Mouse (Mus musculus) midbrain, embryonic 13.5 days (tissue): ENCODE data around the gene Zfp971. TPM values are rescaled to one million over a fixed set of nuclear protein-coding genes. Genes with fewer than 3 reads are reported as not detected.
"Not testable (repeated sequence)": the region's sequence is repeated elsewhere in the genome, so short reads cannot be mapped to it uniquely, and the experiment has no call there.

ENCODE experiments used
- ATAC-seq: fragments of 200-750 bp; cut with Nextera tagmentation; 2 replicates; pipeline ENCODE4 v1.8.0; 2017; ENCODE audit warnings: mild to moderate bottlenecking, moderate TSS enrichment, moderate library complexity
- H3K27ac ChIP-seq: fragments of 300-500 bp; sonication (generic); 2 replicates; pipeline ENCODE4 v1.5.1; 2015; ENCODE audit warnings: inconsistent platforms, mild to moderate bottlenecking, moderate library complexity
- H3K27me3 ChIP-seq: fragments of 300-500 bp; sonication (generic); 2 replicates; pipeline ENCODE4 v1.6.1; 2015; ENCODE audit warnings: mild to moderate bottlenecking, inconsistent platforms
- H3K36me3 ChIP-seq: fragments of 300-500 bp; sonication (generic); 2 replicates; pipeline ENCODE4 v1.6.1; 2015; ENCODE audit warnings: mild to moderate bottlenecking, inconsistent platforms
- H3K4me1 ChIP-seq: fragments of 300-500 bp; sonication (generic); replicated peaks from 2 replicates; pipeline ENCODE4 v1.6.1; 2015; ENCODE audit warnings: inconsistent platforms
- H3K4me2 ChIP-seq: fragments of 300-500 bp; sonication (generic); replicated peaks from 2 replicates; pipeline ENCODE4 v1.6.1; 2015; ENCODE audit warnings: moderate library complexity, mild to moderate bottlenecking, inconsistent platforms
- H3K4me3 ChIP-seq: fragments of 300-500 bp; sonication (generic); replicated peaks from 2 replicates; pipeline ENCODE4 v1.5.1; 2015; ENCODE audit warnings: mild to moderate bottlenecking, inconsistent platforms
- H3K9ac ChIP-seq: fragments of 300-500 bp; sonication (generic); replicated peaks from 2 replicates; pipeline ENCODE4 v1.6.1; 2015; ENCODE audit warnings: mild to moderate bottlenecking, inconsistent platforms
- H3K9me3 ChIP-seq: fragments of 300-500 bp; sonication (generic); 2 replicates; pipeline ENCODE4 v1.6.1; 2016; ENCODE audit warnings: mild to moderate bottlenecking, inconsistent platforms
- WGBS: fragments of 180-500 bp; shearing (Covaris S2); methylation state at CpG from one replicate; pipeline ENCODE4 v1.1.7; 2015; 5-methylcytosine and 5-hydroxymethylcytosine counted together
- polyA plus RNA-seq: library from polyadenylated mRNA; unstranded; fragments of >200 nt; fragmentation: Nextera tagmentation; extraction: Ambion mirVana; gene quantifications from 2 replicates; pipeline ENCODE4 v1.2.1, GENCODE M21; 2015

The Zfp971 gene
- polyA plus RNA-seq: 9.2 and 9.6 TPM in 2 replicates

DNA sequence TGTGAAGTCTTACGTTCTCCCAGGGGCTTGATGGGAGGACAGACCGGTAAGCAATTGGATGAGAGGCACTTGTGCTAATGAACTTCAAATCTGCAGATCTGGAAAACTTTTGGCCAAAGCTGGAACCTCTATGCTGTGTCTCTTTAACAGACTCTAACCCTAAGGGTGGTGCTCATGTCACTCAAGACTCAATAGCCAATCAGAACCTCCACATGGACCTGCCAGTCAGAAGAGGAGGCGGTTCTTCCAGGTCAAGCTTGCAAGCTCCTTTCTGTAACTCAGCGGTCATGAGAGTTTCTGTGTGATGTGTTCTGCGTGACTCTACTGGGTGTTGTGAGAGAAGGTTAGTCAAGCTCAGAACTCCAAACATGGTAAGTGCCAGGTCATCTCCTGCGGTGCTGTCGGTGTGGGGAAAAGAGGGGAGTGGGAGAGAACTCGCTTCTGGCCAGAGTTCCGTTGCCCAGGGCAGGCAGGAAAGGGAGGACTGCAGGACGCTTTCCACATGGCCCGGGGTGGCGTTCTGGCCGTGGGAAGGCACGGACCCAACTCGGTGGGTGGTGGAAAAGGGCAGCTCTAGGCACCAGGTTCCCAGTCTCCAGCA lies at the start of gene Zfp971:
TSS of gene Zfp971 (plus strand) at position 274 of the 601 bp plus-strand sequence.
- not testable (repeated sequence) for H3K9me3 ChIP-seq, ATAC-seq, H3K27me3 ChIP-seq, H3K4me1 ChIP-seq, H3K36me3 ChIP-seq
- peak within 1 kb of the TSS; percentile 9; the same call in 1 of the 2 replicates for H3K27ac ChIP-seq
- H3K4me2 ChIP-seq: peak within 1 kb of the TSS; percentile 59
- 2% methylated on average over 14 of the region's 15 CpGs for WGBS
- peak within 1 kb of the TSS; percentile 69 for H3K4me3 ChIP-seq
- peak within 1 kb of the TSS; percentile 65 for H3K9ac ChIP-seq

GRCm38 (mm10) chr2:177974814-177975213 lies 48.3 kb upstream of the Zfp971 start:
- not testable (repeated sequence) for H3K9me3 ChIP-seq, H3K4me2 ChIP-seq, H3K4me3 ChIP-seq, H3K27ac ChIP-seq, H3K36me3 ChIP-seq, H3K4me1 ChIP-seq, H3K27me3 ChIP-seq, H3K9ac ChIP-seq, ATAC-seq
- 80% methylated on average over 7 of the region's 7 CpGs for WGBS

DNA sequence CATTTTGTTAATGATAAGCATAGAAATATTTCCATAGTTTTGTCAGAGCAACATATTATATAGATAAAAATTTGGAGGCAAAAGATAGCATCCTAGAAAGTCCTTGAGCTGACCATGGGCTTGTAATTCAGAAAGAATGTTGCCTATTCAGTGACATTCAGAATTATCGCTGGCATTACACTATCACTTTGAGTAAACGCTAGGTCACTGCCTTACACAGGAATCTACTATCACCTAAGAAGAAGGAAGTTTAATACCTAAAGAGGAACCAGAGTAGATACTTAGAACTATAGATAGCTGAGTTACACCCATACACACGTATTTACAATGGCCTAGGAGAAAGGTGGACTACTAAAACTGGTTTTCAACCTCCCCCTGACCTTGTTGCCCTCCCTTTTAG lies 3.6 kb upstream of the Zfp971 start:
- not testable (repeated sequence) for H3K27ac ChIP-seq, H3K4me1 ChIP-seq, H3K4me2 ChIP-seq, H3K27me3 ChIP-seq, H3K9ac ChIP-seq, H3K4me3 ChIP-seq, H3K9me3 ChIP-seq, H3K36me3 ChIP-seq, ATAC-seq
- 84% methylated on average over 3 of the region's 3 CpGs for WGBS

- 89% methylated on average over 8 of the region's 8 CpGs for WGBS
- H3K4me2 ChIP-seq, H3K36me3 ChIP-seq, H3K27me3 ChIP-seq, H3K4me3 ChIP-seq, ATAC-seq, H3K27ac ChIP-seq, H3K9ac ChIP-seq, H3K9me3 ChIP-seq, H3K4me1 ChIP-seq: not testable (repeated sequence)
Observed at GRCm38 (mm10) chr2:178020773-178021172, 2.3 kb upstream of the Zfp971 start.

GRCm38 (mm10) chr2:178023861-178024260 lies 777 bp downstream of the Zfp971 start:
- Histone ChIP-seq H3K9ac (peak overlapping the region; percentile 65), H3K4me3 (peak overlapping the region; percentile 69), H3K4me2 (peak overlapping the region; percentile 59)
- H3K27me3 ChIP-seq, H3K4me1 ChIP-seq, ATAC-seq, H3K27ac ChIP-seq, H3K36me3 ChIP-seq, H3K9me3 ChIP-seq: not testable (repeated sequence)
- 36% methylated on average over 2 of the region's 2 CpGs for WGBS

GRCm38 (mm10) chr2:178027601-178028000 lies 4.5 kb downstream of the Zfp971 start:
- H3K4me2 ChIP-seq, H3K27ac ChIP-seq, H3K27me3 ChIP-seq, H3K9ac ChIP-seq, H3K36me3 ChIP-seq, H3K4me1 ChIP-seq, ATAC-seq, H3K4me3 ChIP-seq, H3K9me3 ChIP-seq: not testable (repeated sequence)
- WGBS: 98% methylated on average over 3 of the region's 3 CpGs

DNA sequence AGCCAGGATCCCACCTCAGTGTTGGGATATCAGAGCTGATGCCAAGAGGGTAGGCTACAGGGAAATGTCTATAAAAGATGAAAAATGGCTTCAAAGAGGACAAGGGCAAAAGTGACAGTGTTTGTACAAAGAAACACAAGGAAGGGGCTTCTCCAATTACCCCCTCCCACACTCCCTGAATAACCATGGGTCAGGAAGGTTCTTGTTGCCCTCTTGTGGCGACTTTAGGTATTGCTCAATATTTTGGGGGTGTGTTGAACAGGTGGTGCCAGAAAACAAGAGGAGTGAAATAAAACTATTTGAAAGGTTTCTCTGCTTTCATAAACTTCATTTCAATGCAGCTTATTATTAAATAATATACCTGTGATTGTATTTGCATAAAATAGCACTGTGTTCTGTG lies 35.1 kb downstream of the Zfp971 start:
- Histone ChIP-seq H3K27me3 (no peaks in the 10 kb centered on the region), H3K9me3 (no peaks in the 10 kb centered on the region), H3K4me3 (no peak overlapping the region), H3K4me2 (no peak overlapping the region), H3K36me3 (peaks cover 9% of the 10 kb centered on the region), H3K4me1 (no peaks in the 10 kb centered on the region), H3K9ac (no peak overlapping the region), H3K27ac (no peak overlapping the region)
- 22% methylated on average over 1 of the region's 1 CpGs for WGBS
- ATAC-seq: no peak

GRCm38 (mm10) chr2:178078166-178078717 lies 55.2 kb downstream of the Zfp971 start, which contains the start of gene Zfp931:
Zfp931 (minus strand) TSS chr2:178078476.
- not testable (repeated sequence) for H3K36me3 ChIP-seq, H3K27ac ChIP-seq, H3K27me3 ChIP-seq, ATAC-seq, H3K9me3 ChIP-seq, H3K4me1 ChIP-seq
- H3K4me2 ChIP-seq: peak within 1 kb of the TSS; percentile 56
- peak within 1 kb of the TSS; percentile 48; the same call in 1 of the 2 replicates for H3K9ac ChIP-seq
- peak within 1 kb of the TSS; percentile 46 for H3K4me3 ChIP-seq
- WGBS: 0% methylated on average over 2 of the region's 14 CpGs

Other genes starting within 250 kb of the Zfp971 start
- gene Gm14325, start 182.9 kb upstream of the Zfp971 start, polyA plus RNA-seq: 39.5 and 39.7 TPM in 2 replicates
- 2.0 and 2.4 TPM in 2 replicates for gene Gm14327, start 126.2 kb upstream of the Zfp971 start, polyA plus RNA-seq
- 0.47 TPM in 1 of 2 replicates, not detected in the other for gene Zfp972, start 97.7 kb upstream of the Zfp971 start, polyA plus RNA-seq
- 11.9 and 13.6 TPM in 2 replicates for gene Gm14326, start 66.0 kb upstream of the Zfp971 start, polyA plus RNA-seq
- gene Zfp931, start 55.2 kb downstream of the Zfp971 start, polyA plus RNA-seq: 12.6 and 15.5 TPM in 2 replicates
- gene Phactr3, start 95.7 kb downstream of the Zfp971 start, polyA plus RNA-seq: 37.8 and 39.6 TPM in 2 replicates